Comparison of ENCODE assay signal across 8 mouse cellular contexts in genomic region chr5:117314587-117315428, GRCm38 (mm10). TPM values are rescaled to one million over a fixed set of nuclear protein-coding genes. Genes with fewer than 3 reads are reported as not detected.
DNase-seq lines count a peak whose midpoint lies in the region; ATAC-seq and TF ChIP-seq lines count a peak whose summit lies in the region.

No protein-coding gene starts in this region.

- H3K27ac ChIP-seq in forebrain, embryonic 15.5 days (replicated peaks), result no peak overlapping the region
- no peak overlapping the region for H3K27ac ChIP-seq in forebrain, embryonic 12.5 days
- peak overlapping the region; percentile 70 for H3K27ac ChIP-seq in testis, adult 2 months (ENCODE audit: control insufficient read depth, insufficient read depth, low read depth, low read length)
- peak overlapping the region; percentile 91 for H3K27ac ChIP-seq in lung, embryonic 16.5 days (ENCODE audit: low read length)
- H3K27ac ChIP-seq in gastrocnemius, adult 2 months, result no peak overlapping the region

- peaks cover 23% of the 10 kb centered on the region for H3K4me1 ChIP-seq in forebrain, embryonic 15.5 days
- H3K4me1 ChIP-seq in forebrain, embryonic 12.5 days, result peaks cover 24% of the 10 kb centered on the region
- H3K4me1 ChIP-seq in testis, adult 2 months (ENCODE audit: control insufficient read depth, insufficient read depth, low read length), result peaks cover 22% of the 10 kb centered on the region
- peaks cover 8% of the 10 kb centered on the region for H3K4me1 ChIP-seq in lung, embryonic 16.5 days (replicated peaks; ENCODE audit: control insufficient read depth, insufficient read depth, low read length)

- H3K27me3 ChIP-seq in forebrain, embryonic 15.5 days, result no peaks in the 10 kb centered on the region
- H3K27me3 ChIP-seq in forebrain, embryonic 12.5 days, result peaks cover 43% of the 10 kb centered on the region
- peaks cover 2% of the 10 kb centered on the region; the same call in 1 of the 2 replicates for H3K27me3 ChIP-seq in testis, adult 2 months (ENCODE audit: control insufficient read depth, insufficient read depth, low read length)
- H3K27me3 ChIP-seq in lung, embryonic 16.5 days (ENCODE audit: control insufficient read depth, insufficient read depth, low read depth, low read length), result no peaks in the 10 kb centered on the region

- no peaks in the 10 kb centered on the region for H3K36me3 ChIP-seq in forebrain, embryonic 15.5 days
- no peaks in the 10 kb centered on the region for H3K36me3 ChIP-seq in forebrain, embryonic 12.5 days (replicated peaks)
- H3K36me3 ChIP-seq in testis, adult 2 months (ENCODE audit: control insufficient read depth, insufficient read depth, low read length), result no peaks in the 10 kb centered on the region
- H3K36me3 ChIP-seq in lung, embryonic 16.5 days (ENCODE audit: control insufficient read depth, insufficient read depth, low read length), result no peaks in the 10 kb centered on the region

- no peak for TF ChIP-seq CTCF in testis, adult 2 months (IDR thresholded peaks at IDR 0.05; ENCODE audit: control insufficient read depth, insufficient read depth, insufficient replicate concordance, low read depth, low read length)
- no peak for TF ChIP-seq CTCF in gastrocnemius, adult 2 months (IDR thresholded peaks at IDR 0.05)

- no peak for ATAC-seq in forebrain, embryonic 15.5 days (replicated peaks)
- ATAC-seq in forebrain, embryonic 12.5 days (ENCODE audit: low FRiP score), result no peak
- peak; percentile 65 for ATAC-seq in lung, embryonic 16.5 days (ENCODE audit: low read depth)
- ATAC-seq in CD4-positive, CD25-positive, alpha-beta regulatory T cell, adult 4 months, result no peak

- no peak overlapping the region for H3K4me3 ChIP-seq in forebrain, embryonic 15.5 days
- H3K4me3 ChIP-seq in forebrain, embryonic 12.5 days (replicated peaks), result no peak overlapping the region
- no peak overlapping the region for H3K4me3 ChIP-seq in testis, adult 2 months (ENCODE audit: control insufficient read depth, low read depth, low read length)
- no peak overlapping the region for H3K4me3 ChIP-seq in lung, embryonic 16.5 days (ENCODE audit: low read length)
- no peak overlapping the region for H3K4me3 ChIP-seq in gastrocnemius, adult 2 months

- H3K9ac ChIP-seq in forebrain, embryonic 15.5 days (replicated peaks), result no peak overlapping the region
- no peak overlapping the region for H3K9ac ChIP-seq in forebrain, embryonic 12.5 days
- no peak overlapping the region for H3K9ac ChIP-seq in lung, embryonic 16.5 days (ENCODE audit: low read length)

- H3K4me2 ChIP-seq in forebrain, embryonic 15.5 days (replicated peaks), result 0 out of 2 replicates have a peak overlapping the region, but pooled peaks have one; percentile 0
- no peak overlapping the region for H3K4me2 ChIP-seq in forebrain, embryonic 12.5 days
- H3K4me2 ChIP-seq in lung, embryonic 16.5 days (ENCODE audit: low read depth, low read length), result peak overlapping the region; percentile 48; the same call in 1 of the 2 replicates

- 13% methylated on average over 9 of the region's 9 CpGs for WGBS in forebrain, embryonic 15.5 days
- 17% methylated on average over 9 of the region's 9 CpGs for WGBS in forebrain, embryonic 12.5 days
- 24% methylated on average over 9 of the region's 9 CpGs for WGBS in lung, embryonic 16.5 days

- intact Hi-C loops in gastrocnemius, adult 2 months (cut with DNase I), result no loop called here

- no peak for DNase-seq in testis, postnatal 10 days (ENCODE audit: low spot score)
- DNase-seq in gastrocnemius, adult 2 months, result no peak
- no peak for DNase-seq in frontal cortex, postnatal 14 days (ENCODE audit: low spot score in 2 of 2)

- no peak for TF ChIP-seq POLR2A in testis, adult 2 months (IDR thresholded peaks at IDR 0.05; ENCODE audit: control insufficient read depth, low read depth, low read length)

- no peaks in the 10 kb centered on the region for H3K9me3 ChIP-seq in forebrain, embryonic 15.5 days
- H3K9me3 ChIP-seq in forebrain, embryonic 12.5 days, result no peaks in the 10 kb centered on the region
- H3K9me3 ChIP-seq in lung, embryonic 16.5 days (ENCODE audit: control insufficient read depth, low read length), result no peaks in the 10 kb centered on the region

RNA-seq across cellular contexts. Expression of gene Vsig10, which starts 4.1 kb away (rescaled TPM):
- 1.4 and 1.7 TPM in 2 replicates for polyA plus RNA-seq in forebrain, embryonic 15.5 days (2015; fragmentation: Nextera tagmentation; extraction: Ambion mirVana)
- 3.0 and 3.7 TPM in 2 replicates for polyA plus RNA-seq in forebrain, embryonic 12.5 days (2016; fragmentation: Nextera tagmentation; extraction: Ambion mirVana)
- 13.0 and 16.6 TPM in 2 replicates for polyA plus RNA-seq in testis, adult 2 months (2012; rRNA removed)
- 18.2 and 20.0 TPM in 2 replicates for polyA plus RNA-seq in lung, embryonic 16.5 days (2015; fragmentation: Nextera tagmentation; extraction: Ambion mirVana)
- total RNA-seq in gastrocnemius, adult 2 months (2021), result 1 to 10 TPM; 5.2 to 5.3 TPM
- polyA plus RNA-seq in CD4-positive, CD25-positive, alpha-beta regulatory T cell, adult 4 months (2017; shearing (Covaris generic)), result 1 to 10 TPM; 5.5 to 8.3 TPM

RNA-seq across cellular contexts. Expression of gene Pebp1, which starts 27.4 kb away (rescaled TPM):
- polyA plus RNA-seq in forebrain, embryonic 15.5 days (2015; fragmentation: Nextera tagmentation; extraction: Ambion mirVana), result 1,178 and 1,180 TPM in 2 replicates
- 856 and 860 TPM in 2 replicates for polyA plus RNA-seq in forebrain, embryonic 12.5 days (2016; fragmentation: Nextera tagmentation; extraction: Ambion mirVana)
- polyA plus RNA-seq in testis, adult 2 months (2012; rRNA removed), result 3,275 and 4,574 TPM in 2 replicates
- 649 and 667 TPM in 2 replicates for polyA plus RNA-seq in lung, embryonic 16.5 days (2015; fragmentation: Nextera tagmentation; extraction: Ambion mirVana)
- 100 to 1,000 TPM; 333 to 344 TPM for total RNA-seq in gastrocnemius, adult 2 months (2021)
- 100 to 1,000 TPM; 133 to 140 TPM for polyA plus RNA-seq in CD4-positive, CD25-positive, alpha-beta regulatory T cell, adult 4 months (2017; shearing (Covaris generic))

RNA-seq across cellular contexts. Expression of gene Wsb2, which starts 42.3 kb away (rescaled TPM):
- 196 and 213 TPM in 2 replicates for polyA plus RNA-seq in forebrain, embryonic 15.5 days (2015; fragmentation: Nextera tagmentation; extraction: Ambion mirVana)
- polyA plus RNA-seq in forebrain, embryonic 12.5 days (2016; fragmentation: Nextera tagmentation; extraction: Ambion mirVana), result 94.4 and 95.5 TPM in 2 replicates
- 48.8 and 56.3 TPM in 2 replicates for polyA plus RNA-seq in testis, adult 2 months (2012; rRNA removed)
- polyA plus RNA-seq in lung, embryonic 16.5 days (2015; fragmentation: Nextera tagmentation; extraction: Ambion mirVana), result 38.1 and 45.0 TPM in 2 replicates
- 10 to 100 TPM; 88.0 to 97.7 TPM for total RNA-seq in gastrocnemius, adult 2 months (2021)
- polyA plus RNA-seq in CD4-positive, CD25-positive, alpha-beta regulatory T cell, adult 4 months (2017; shearing (Covaris generic)), result 10 to 100 TPM in 1 of 2 experiments, 1 to 10 TPM in 1; 8.2 to 16.3 TPM

Comparison
In these comparisons a context has a peak if more than half of its experiments do, and no peak if none do; other contexts are left out.
1. H3K27ac ChIP-seq: peak in testis, adult 2 months (single experiment) and lung, embryonic 16.5 days (single experiment); none in forebrain, embryonic 15.5 days (single experiment), forebrain, embryonic 12.5 days (single experiment) and gastrocnemius, adult 2 months (single experiment).